Mouse (Mus musculus): ENCODE measurements at regions not wholly inside any gene's neighbourhood (a gene's known extent, or its start where the extent isn't known, plus 50 kb on each side); places are given as distances from the start of the nearest gene placed in this dataset.

- no peak for ATAC-seq
- WGBS = 92% methylated on average over 3 of the region's 3 CpGs
Measured at GRCm38 (mm10) chr12:95054887-95055286, 637.1 kb upstream of the Flrt2 start.

GRCm38 (mm10) chr12:95056926-95057325 is 635.1 kb upstream of the Flrt2 start:
- H3K9ac ChIP-seq (replicated peaks; ENCODE audit: low read length) = no peak overlapping the region
- ATAC-seq = no peak
- TF ChIP-seq CTCF (IDR thresholded peaks at IDR 0.05; ENCODE audit: low read depth) = no peak
- H3K27ac ChIP-seq = no peak overlapping the region
- DNase-seq (ENCODE audit: low spot score) = peak; percentile 19
- no peaks in the 10 kb centered on the region for H3K9me3 ChIP-seq (ENCODE audit: low read length)
- WGBS = 38% methylated on average over 7 of the region's 7 CpGs
- no peak overlapping the region for H3K4me2 ChIP-seq (ENCODE audit: low read depth, low read length)
- H3K4me3 ChIP-seq (ENCODE audit: low read length) = no peak overlapping the region
- no peaks in the 10 kb centered on the region for H3K4me1 ChIP-seq (ENCODE audit: insufficient read depth, low read length)
- H3K27me3 ChIP-seq (ENCODE audit: insufficient read depth, low read length) = no peaks in the 10 kb centered on the region
- no peaks in the 10 kb centered on the region for H3K36me3 ChIP-seq (ENCODE audit: insufficient read depth, low read length)

More at GRCm38 (mm10) chr12:95054887-95055286, 637.1 kb upstream of the Flrt2 start:
- no peaks in the 10 kb centered on the region for H3K27me3 ChIP-seq (ENCODE audit: insufficient read depth, low read length)
- H3K4me1 ChIP-seq (ENCODE audit: insufficient read depth, low read length) = no peaks in the 10 kb centered on the region
- no peak overlapping the region for H3K4me3 ChIP-seq (ENCODE audit: low read length)
- H3K27ac ChIP-seq = no peak overlapping the region
- DNase-seq (ENCODE audit: low spot score) = no peak
- H3K9ac ChIP-seq (replicated peaks; ENCODE audit: low read length) = no peak overlapping the region
- no peaks in the 10 kb centered on the region for H3K9me3 ChIP-seq (ENCODE audit: low read length)
- no peak for TF ChIP-seq CTCF (IDR thresholded peaks at IDR 0.05; ENCODE audit: low read depth)
- no peaks in the 10 kb centered on the region for H3K36me3 ChIP-seq (ENCODE audit: insufficient read depth, low read length)
- no peak overlapping the region for H3K4me2 ChIP-seq (ENCODE audit: low read depth, low read length)

- no peak for TF ChIP-seq CTCF (IDR thresholded peaks at IDR 0.05; ENCODE audit: low read depth)
- no peak overlapping the region for H3K4me2 ChIP-seq (ENCODE audit: low read depth, low read length)
- DNase-seq (ENCODE audit: low spot score) (no peak), ATAC-seq (no peak)
- H3K4me3 ChIP-seq (ENCODE audit: low read length) = no peak overlapping the region
- no peak overlapping the region for H3K27ac ChIP-seq
- no peaks in the 10 kb centered on the region for H3K36me3 ChIP-seq (ENCODE audit: insufficient read depth, low read length)
- H3K9me3 ChIP-seq (ENCODE audit: low read length) = no peaks in the 10 kb centered on the region
- 78% methylated on average over 2 of the region's 2 CpGs for WGBS
- no peak overlapping the region for H3K9ac ChIP-seq (replicated peaks; ENCODE audit: low read length)
- no peaks in the 10 kb centered on the region for H3K27me3 ChIP-seq (ENCODE audit: insufficient read depth, low read length)
- H3K4me1 ChIP-seq (ENCODE audit: insufficient read depth, low read length) = no peaks in the 10 kb centered on the region
Measured at GRCm38 (mm10) chr12:95059396-95059795, 632.6 kb upstream of the Flrt2 start.

- DNase-seq (ENCODE audit: low spot score) (no peak), ATAC-seq (no peak)
- H3K4me3 ChIP-seq (ENCODE audit: low read length) = no peak overlapping the region
- no peak overlapping the region for H3K27ac ChIP-seq
- WGBS = 85% methylated on average over 2 of the region's 2 CpGs
- H3K27me3 ChIP-seq (ENCODE audit: insufficient read depth, low read length) = no peaks in the 10 kb centered on the region
- no peaks in the 10 kb centered on the region for H3K36me3 ChIP-seq (ENCODE audit: insufficient read depth, low read length)
- no peak for TF ChIP-seq CTCF (IDR thresholded peaks at IDR 0.05; ENCODE audit: low read depth)
- no peaks in the 10 kb centered on the region for H3K4me1 ChIP-seq (ENCODE audit: insufficient read depth, low read length)
- H3K9me3 ChIP-seq (ENCODE audit: low read length) = no peaks in the 10 kb centered on the region
- H3K9ac ChIP-seq (replicated peaks; ENCODE audit: low read length) = no peak overlapping the region
- H3K4me2 ChIP-seq (ENCODE audit: low read depth, low read length) = no peak overlapping the region
Measured at GRCm38 (mm10) chr12:95072307-95072706, 619.7 kb upstream of the Flrt2 start.

GRCm38 (mm10) chr12:95119223-95119952 is 572.6 kb upstream of the Flrt2 start:
- no peak for DNase-seq (ENCODE audit: low spot score)
- Histone ChIP-seq H3K27me3 (ENCODE audit: insufficient read depth, low read length) (no peaks in the 10 kb centered on the region), H3K4me1 (ENCODE audit: insufficient read depth, low read length) (no peaks in the 10 kb centered on the region), H3K4me2 (ENCODE audit: low read depth, low read length) (no peak overlapping the region), H3K4me3 (ENCODE audit: low read length) (no peak overlapping the region), H3K9me3 (ENCODE audit: low read length) (no peaks in the 10 kb centered on the region), H3K36me3 (ENCODE audit: insufficient read depth, low read length) (no peaks in the 10 kb centered on the region), H3K27ac (no peak overlapping the region), H3K9ac (replicated peaks; ENCODE audit: low read length) (no peak overlapping the region)
- TF ChIP-seq CTCF (IDR thresholded peaks at IDR 0.05; ENCODE audit: low read depth) = no peak
- no peak for ATAC-seq
- WGBS = 67% methylated on average over 3 of the region's 3 CpGs

- no peak for ATAC-seq
- H3K4me1 ChIP-seq (ENCODE audit: insufficient read depth, low read length) = no peaks in the 10 kb centered on the region
Measured at GRCm38 (mm10) chr12:95132804-95133203, 559.2 kb upstream of the Flrt2 start.

GRCm38 (mm10) chr12:95133482-95133881 is 558.5 kb upstream of the Flrt2 start:
- no peak for TF ChIP-seq CTCF (IDR thresholded peaks at IDR 0.05; ENCODE audit: low read depth)
- 85% methylated on average over 4 of the region's 4 CpGs for WGBS

More at GRCm38 (mm10) chr12:95132804-95133203, 559.2 kb upstream of the Flrt2 start:
- Histone ChIP-seq H3K9me3 (ENCODE audit: low read length) (no peaks in the 10 kb centered on the region), H3K4me2 (ENCODE audit: low read depth, low read length) (no peak overlapping the region), H3K9ac (replicated peaks; ENCODE audit: low read length) (no peak overlapping the region), H3K27ac (no peak overlapping the region), H3K36me3 (ENCODE audit: insufficient read depth, low read length) (no peaks in the 10 kb centered on the region), H3K27me3 (ENCODE audit: insufficient read depth, low read length) (no peaks in the 10 kb centered on the region), H3K4me3 (ENCODE audit: low read length) (no peak overlapping the region)
- no peak for TF ChIP-seq CTCF (IDR thresholded peaks at IDR 0.05; ENCODE audit: low read depth)
- 71% methylated on average over 1 of the region's 1 CpGs for WGBS
- DNase-seq (ENCODE audit: low spot score) = no peak

More at GRCm38 (mm10) chr12:95133482-95133881, 558.5 kb upstream of the Flrt2 start:
- DNase-seq (ENCODE audit: low spot score) (no peak), ATAC-seq (no peak)
- Histone ChIP-seq H3K4me2 (ENCODE audit: low read depth, low read length) (no peak overlapping the region), H3K9me3 (ENCODE audit: low read length) (no peaks in the 10 kb centered on the region), H3K27me3 (ENCODE audit: insufficient read depth, low read length) (no peaks in the 10 kb centered on the region), H3K9ac (replicated peaks; ENCODE audit: low read length) (no peak overlapping the region), H3K36me3 (ENCODE audit: insufficient read depth, low read length) (no peaks in the 10 kb centered on the region), H3K4me1 (ENCODE audit: insufficient read depth, low read length) (no peaks in the 10 kb centered on the region), H3K27ac (no peak overlapping the region), H3K4me3 (ENCODE audit: low read length) (no peak overlapping the region)
